Mouse (Mus musculus): ENCODE results near the gene Bud23. TPM values are rescaled to one million over a fixed set of nuclear protein-coding genes. Genes with fewer than 3 reads are reported as not detected.
"Not testable (repeated sequence)": the region's sequence is repeated elsewhere in the genome, so short reads cannot be mapped to it uniquely, and the experiment has no call there.

Gene Bud23
- 46.5 and 71.2 TPM in 2 replicates for total RNA-seq (2017)

GRCm38 (mm10) chr5:135064909-135065446, at the start of gene Bud23:
Bud23 (minus strand) TSS chr5:135064959.
- ATAC-seq (replicated peaks; ENCODE audit: low read depth, poor library complexity, severe bottlenecking) = not testable (repeated sequence)

- ATAC-seq (replicated peaks; ENCODE audit: low read depth, poor library complexity, severe bottlenecking) = no peak
These were observed 49.0 kb upstream of the Bud23 start for GRCm38 (mm10) chr5:135113782-135114181.

- no peak for ATAC-seq (replicated peaks; ENCODE audit: low read depth, poor library complexity, severe bottlenecking)
These were observed 45.2 kb upstream of the Bud23 start for GRCm38 (mm10) chr5:135109976-135110375.

- no peak for ATAC-seq (replicated peaks; ENCODE audit: low read depth, poor library complexity, severe bottlenecking)
These were observed 44.7 kb upstream of the Bud23 start for GRCm38 (mm10) chr5:135109426-135109825.

GRCm38 (mm10) chr5:135109017-135109416, 44.3 kb upstream of the Bud23 start:
- no peak for ATAC-seq (replicated peaks; ENCODE audit: low read depth, poor library complexity, severe bottlenecking)

GRCm38 (mm10) chr5:135107521-135108501, 43.1 kb upstream of the Bud23 start:
- ATAC-seq (replicated peaks; ENCODE audit: low read depth, poor library complexity, severe bottlenecking) = peak; percentile 33; the same call in 1 of the 2 replicates

GRCm38 (mm10) chr5:135106758-135107256, 42.0 kb upstream of the Bud23 start:
- ATAC-seq (replicated peaks; ENCODE audit: low read depth, poor library complexity, severe bottlenecking) = peak; percentile 92

GRCm38 (mm10) chr5:135103999-135104660, 39.4 kb upstream of the Bud23 start:
- 0 out of 2 replicates have a peak, but pooled peaks have one; percentile 37 for ATAC-seq (replicated peaks; ENCODE audit: low read depth, poor library complexity, severe bottlenecking)

GRCm38 (mm10) chr5:135100981-135101380, 36.2 kb upstream of the Bud23 start:
- no peak for ATAC-seq (replicated peaks; ENCODE audit: low read depth, poor library complexity, severe bottlenecking)

GRCm38 (mm10) chr5:135089653-135090052, 24.9 kb upstream of the Bud23 start, which contains the start of gene Mlxipl:
Mlxipl (plus strand) TSS chr5:135089890.
- ATAC-seq (replicated peaks; ENCODE audit: low read depth, poor library complexity, severe bottlenecking) = no peak

GRCm38 (mm10) chr5:135086871-135087270, 22.1 kb upstream of the Bud23 start:
- ATAC-seq (replicated peaks; ENCODE audit: low read depth, poor library complexity, severe bottlenecking) = no peak

GRCm38 (mm10) chr5:135080539-135080938, 15.8 kb upstream of the Bud23 start:
- ATAC-seq (replicated peaks; ENCODE audit: low read depth, poor library complexity, severe bottlenecking) = no peak

- ATAC-seq (replicated peaks; ENCODE audit: low read depth, poor library complexity, severe bottlenecking) = no peak
These were observed 14.8 kb upstream of the Bud23 start for GRCm38 (mm10) chr5:135079578-135079977.

GRCm38 (mm10) chr5:135078482-135078810, 13.7 kb upstream of the Bud23 start:
- ATAC-seq (replicated peaks; ENCODE audit: low read depth, poor library complexity, severe bottlenecking) = 0 out of 2 replicates have a peak, but pooled peaks have one; percentile 13

GRCm38 (mm10) chr5:135077564-135078481, 13.1 kb upstream of the Bud23 start, which contains the start of gene Vps37d:
Vps37d (minus strand) TSS chr5:135078266.
- peak; percentile 72 for ATAC-seq (replicated peaks; ENCODE audit: low read depth, poor library complexity, severe bottlenecking)

- ATAC-seq (replicated peaks; ENCODE audit: low read depth, poor library complexity, severe bottlenecking) = no peak
These were observed 12.3 kb upstream of the Bud23 start for GRCm38 (mm10) chr5:135076931-135077505.

GRCm38 (mm10) chr5:135076368-135076767, 11.6 kb upstream of the Bud23 start:
- ATAC-seq (replicated peaks; ENCODE audit: low read depth, poor library complexity, severe bottlenecking) = no peak

- no peak for ATAC-seq (replicated peaks; ENCODE audit: low read depth, poor library complexity, severe bottlenecking)
These were observed 10.9 kb upstream of the Bud23 start for GRCm38 (mm10) chr5:135075655-135076054.

Measured in common myeloid progenitor, adult 5-6 weeks (primary cell).